Mouse (Mus musculus): ENCODE data around the gene Sash1.

The Sash1 gene

DNA sequence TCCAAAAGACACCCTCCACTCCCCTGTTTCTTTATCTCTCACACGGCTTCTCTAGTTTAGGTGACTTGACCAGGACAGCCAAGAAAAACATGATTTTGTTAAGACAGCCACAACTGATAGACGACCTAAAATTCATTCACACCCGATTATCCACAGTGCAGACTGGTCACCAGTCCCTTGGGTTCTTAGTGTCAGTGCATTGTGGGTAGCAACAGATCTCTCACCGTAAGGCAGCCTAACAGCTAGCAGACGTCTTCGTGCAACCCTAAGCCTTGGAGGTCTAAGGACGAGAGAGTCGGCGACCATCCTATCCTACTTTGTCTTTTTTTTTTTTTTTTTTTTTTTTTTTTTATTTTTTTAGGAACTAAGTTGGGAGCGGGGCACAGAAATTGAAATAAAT is 34.2 kb downstream of the Sash1 start:
- no peak for DNase-seq (ENCODE audit: low spot score)

- DNase-seq (ENCODE audit: low spot score) = no peak
These were observed 37.9 kb downstream of the Sash1 start for GRCm38 (mm10) chr10:8847974-8848373.

DNA sequence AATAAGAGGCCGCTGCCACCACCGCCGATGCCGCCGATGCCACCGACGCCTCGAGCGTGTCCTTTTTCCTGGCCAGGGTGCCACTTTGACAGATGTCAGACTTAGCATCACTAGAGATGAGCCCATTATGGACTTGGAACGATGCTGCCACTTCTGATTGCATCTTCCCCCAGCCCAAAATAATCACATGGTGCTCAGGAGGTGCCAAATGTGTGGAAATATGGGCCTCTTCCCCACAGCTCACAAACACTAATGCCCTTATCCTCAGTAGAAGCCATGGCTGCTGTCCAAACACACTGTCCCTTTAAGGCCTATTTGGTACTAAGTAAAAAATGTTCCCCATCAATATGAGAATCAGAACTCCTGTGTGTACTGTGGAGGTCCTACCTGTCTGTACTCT is 39.6 kb downstream of the Sash1 start:
- DNase-seq (ENCODE audit: low spot score) = no peak

GRCm38 (mm10) chr10:8845230-8845770 is 40.6 kb downstream of the Sash1 start:
- DNase-seq (ENCODE audit: low spot score) = no peak

DNA sequence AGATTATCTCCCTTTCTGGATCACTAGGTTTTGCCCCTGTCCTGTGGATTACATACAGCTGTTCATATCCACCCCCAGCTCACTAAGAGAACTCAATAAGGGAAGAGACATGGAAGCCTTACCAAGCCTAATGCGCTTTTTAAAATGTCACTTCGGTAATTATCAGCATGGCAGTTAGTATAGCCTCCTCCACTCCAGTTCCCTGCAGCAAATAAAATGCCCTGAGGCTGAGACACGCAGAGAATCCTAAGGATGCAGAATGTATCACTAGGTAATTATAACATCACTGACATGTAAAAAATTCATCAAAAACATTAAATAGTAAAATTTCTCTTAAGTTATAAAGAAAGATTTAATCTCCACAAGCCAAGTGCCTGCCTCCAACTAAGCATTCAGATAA is 45.9 kb downstream of the Sash1 start:
- DNase-seq (ENCODE audit: low spot score) = no peak

- DNase-seq (ENCODE audit: low spot score) = no peak
These were observed 51.9 kb downstream of the Sash1 start for GRCm38 (mm10) chr10:8833816-8834464.

DNA sequence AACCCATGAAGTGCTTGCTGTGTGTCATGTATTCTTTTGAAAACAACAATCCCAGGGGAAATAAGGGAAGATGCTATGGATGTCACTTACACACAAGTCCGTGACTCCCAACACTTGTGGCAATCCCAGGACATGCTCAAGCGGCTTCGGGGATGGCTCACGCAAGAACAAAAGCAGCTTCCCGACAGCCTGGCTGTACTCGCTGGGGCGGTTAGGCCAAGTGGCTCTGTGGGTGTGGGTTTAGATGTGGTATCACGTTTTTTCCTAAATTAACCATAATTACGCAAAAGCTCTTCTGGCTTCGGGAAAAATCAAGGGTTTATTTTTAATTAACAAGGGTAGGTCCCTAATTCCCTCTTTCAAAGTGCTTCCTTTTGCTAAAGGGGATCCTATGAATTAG is 59.6 kb downstream of the Sash1 start:
- no peak for DNase-seq (ENCODE audit: low spot score)

DNA sequence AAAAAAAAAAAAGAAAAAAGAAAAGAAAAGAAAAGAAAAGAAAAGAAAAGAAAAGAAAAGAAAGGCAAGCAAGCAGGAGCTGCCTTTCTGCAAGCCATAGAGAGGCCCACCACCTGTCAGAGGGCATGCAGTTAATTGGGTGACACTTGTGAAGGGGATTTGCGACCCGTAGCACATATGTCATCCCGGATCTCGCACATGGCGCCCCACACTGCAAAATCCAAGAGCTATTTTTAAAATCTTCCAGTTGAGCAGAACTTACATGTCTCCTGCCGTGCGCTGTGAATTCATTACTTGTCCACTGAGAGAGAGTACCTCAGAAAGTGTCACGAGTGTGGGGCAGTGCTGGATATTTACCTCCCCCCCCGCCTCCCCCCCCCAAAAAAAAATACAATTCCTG is 60.0 kb downstream of the Sash1 start:
- no peak for DNase-seq (ENCODE audit: low spot score)

DNA sequence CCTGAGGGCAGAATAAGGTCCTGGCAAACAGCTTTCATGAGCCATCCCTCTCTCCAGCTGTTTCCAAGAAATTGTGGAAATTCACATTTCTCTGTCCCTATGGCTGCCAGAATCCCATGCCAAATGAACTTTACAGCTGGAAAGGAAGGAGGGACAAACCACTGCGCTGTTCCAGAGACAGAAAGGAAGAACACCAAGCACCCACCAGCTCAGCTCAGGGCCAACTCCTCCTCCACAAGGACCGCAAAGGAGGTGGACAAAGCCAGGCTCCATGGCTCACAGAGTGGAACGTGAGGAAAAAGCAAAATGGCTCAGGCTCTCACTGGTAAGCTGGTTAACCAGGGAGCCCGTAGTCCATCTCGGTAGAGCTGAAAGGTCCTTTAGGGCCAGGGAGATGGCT is 67.8 kb downstream of the Sash1 start:
- DNase-seq (ENCODE audit: low spot score) = no peak

GRCm38 (mm10) chr10:8813984-8814578 is 71.8 kb downstream of the Sash1 start:
- DNase-seq (ENCODE audit: low spot score) = no peak

DNA sequence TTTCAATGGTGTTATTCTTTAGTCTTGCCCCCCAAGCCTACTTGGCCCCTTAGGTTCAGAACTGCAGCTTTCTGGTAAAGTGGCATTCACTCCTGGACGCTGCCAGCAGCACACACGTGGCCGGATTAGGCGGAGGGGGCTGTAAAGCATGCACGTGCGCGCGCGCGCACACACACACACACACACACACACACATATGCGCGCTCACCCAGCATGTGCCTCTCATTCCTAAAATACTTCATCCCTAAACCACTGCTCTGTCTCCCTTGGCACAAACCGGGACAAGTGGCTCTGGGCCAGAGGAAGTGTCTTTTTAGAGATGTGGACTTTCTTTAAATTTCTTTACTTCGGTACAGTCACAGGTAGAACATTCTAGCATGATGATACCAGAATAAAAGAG is 72.6 kb downstream of the Sash1 start:
- no peak for DNase-seq (ENCODE audit: low spot score)

DNA sequence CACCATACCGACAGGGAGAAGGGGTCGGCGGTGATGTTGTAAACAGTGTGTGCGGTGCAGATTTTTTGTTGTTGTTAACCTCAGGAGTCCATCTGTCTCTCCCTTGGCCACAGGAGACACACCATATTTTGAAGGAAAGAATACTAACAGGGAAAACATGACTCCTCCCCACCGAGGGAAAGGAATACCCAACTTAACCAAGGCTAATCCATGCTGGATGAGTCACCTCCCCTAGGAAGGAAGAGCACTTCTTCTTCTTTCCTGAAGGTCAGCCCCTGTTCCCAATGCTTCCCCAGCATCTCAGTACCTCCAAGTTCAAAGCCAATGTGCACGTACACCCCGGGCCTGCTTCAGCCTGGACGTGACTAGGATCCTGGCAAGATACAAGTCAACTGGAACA is 73.1 kb downstream of the Sash1 start:
- no peak for DNase-seq (ENCODE audit: low spot score)

GRCm38 (mm10) chr10:8811261-8812039 is 74.4 kb downstream of the Sash1 start:
- no peak for DNase-seq (ENCODE audit: low spot score)

DNA sequence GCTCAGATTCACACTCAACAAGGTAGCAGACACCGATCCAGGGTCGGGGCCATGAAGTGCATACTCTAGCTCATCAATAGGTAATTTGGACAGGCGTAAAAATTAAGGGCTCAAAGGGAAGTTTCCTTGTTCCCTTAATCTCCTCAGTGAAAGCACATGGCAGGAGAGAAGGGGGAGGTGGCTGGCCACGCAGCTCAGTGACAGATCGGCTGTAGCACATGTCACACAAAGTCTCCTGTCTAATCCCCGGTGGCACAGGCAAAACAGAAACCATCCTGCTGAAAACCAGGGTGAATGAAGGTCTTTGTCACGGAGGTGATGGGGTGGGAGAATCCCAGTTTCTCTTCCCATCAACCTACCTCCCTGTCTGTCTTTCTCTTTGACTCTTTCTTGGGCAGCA is 75.4 kb downstream of the Sash1 start:
- DNase-seq (ENCODE audit: low spot score) = no peak

- no peak for DNase-seq (ENCODE audit: low spot score)
These were observed 77.5 kb downstream of the Sash1 start for GRCm38 (mm10) chr10:8808383-8808782.

DNA sequence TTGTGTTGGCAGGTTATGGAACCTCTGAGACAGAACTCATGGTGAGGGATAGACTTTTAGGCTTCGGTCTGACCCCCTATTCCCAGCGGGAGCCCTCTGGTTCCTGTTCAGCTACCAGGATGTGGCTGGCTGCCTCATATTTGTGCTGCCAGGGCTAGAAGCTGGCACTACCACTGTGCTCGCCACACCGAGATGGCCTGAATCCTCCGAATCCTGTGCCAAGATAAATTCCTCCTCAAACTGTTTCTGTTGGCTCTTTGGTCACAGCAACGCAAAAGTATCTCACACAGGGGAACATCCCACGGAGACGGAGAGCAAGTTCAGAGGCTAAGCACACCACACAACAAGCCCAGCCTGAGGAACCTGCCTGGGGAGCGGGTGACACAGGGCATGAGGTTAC is 78.3 kb downstream of the Sash1 start:
- no peak for DNase-seq (ENCODE audit: low spot score)

DNA sequence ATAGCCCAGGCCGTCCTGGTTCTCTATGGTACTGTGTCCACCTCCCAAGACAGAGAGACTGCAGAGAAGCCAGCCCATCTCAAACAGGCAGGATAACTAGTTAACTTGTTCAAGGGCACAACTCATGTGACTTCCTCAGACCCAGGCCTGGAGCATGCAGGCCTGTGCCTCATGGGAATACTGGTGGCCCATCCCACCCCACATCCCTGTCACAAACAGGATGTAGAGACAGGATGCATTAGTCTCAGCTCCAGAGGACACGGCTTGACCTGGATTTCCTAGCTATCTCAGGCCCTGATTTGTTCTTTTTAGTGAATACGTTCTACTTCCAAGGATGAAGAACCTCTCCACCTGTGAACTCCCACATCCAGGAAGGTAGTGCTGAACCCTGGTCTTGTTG is 80.5 kb downstream of the Sash1 start:
- DNase-seq (ENCODE audit: low spot score) = no peak

DNA sequence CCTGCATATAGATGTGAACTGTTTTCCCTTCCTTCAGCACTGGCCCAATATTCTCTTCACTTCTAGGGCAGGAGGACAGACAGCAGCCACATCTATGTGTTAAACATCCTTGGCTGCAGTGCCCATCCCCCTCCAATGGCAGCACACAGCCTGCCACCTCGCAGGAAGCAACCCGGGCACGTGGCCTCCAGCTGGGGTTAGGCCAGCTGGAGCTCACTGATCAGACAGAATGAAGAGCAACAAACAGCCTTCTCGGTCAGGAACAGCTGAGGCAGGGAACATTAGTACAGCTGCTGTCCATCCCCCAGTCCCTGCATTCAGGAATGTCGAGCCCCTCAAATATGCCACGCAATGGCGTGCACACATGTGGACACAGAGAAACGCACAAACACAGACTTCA is 81.6 kb downstream of the Sash1 start:
- DNase-seq (ENCODE audit: low spot score) = no peak

DNA sequence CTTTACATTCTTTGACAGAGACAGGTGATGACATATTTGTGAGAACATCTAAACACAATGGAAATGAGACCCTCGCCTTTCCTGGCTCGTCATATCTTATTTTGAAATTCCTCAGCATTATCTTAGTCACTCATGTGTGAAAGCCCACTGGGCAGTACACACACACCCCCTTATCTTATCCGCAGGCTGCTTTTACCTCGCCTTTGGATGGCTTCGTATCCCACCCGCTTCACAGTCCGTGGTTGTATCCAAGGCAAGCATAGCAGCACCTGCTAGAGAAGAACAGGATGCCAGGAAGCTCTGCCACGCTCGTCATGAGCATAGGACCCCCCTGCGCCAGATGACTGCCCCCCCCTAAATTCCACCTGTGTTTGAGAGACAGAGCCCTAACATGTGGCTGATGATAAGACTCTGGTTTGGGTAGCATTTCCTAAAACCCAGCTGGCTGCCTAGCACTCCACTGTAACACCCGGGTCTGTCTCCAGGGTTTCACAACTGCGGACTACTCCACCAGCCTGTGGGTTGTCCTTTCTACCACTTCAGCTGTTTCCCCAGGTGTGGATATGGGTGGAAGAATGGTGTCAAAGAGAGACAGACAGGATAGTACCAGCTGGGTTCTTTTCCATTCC is 84.0 kb downstream of the Sash1 start:
- no peak for DNase-seq (ENCODE audit: low spot score)

- no peak for DNase-seq (ENCODE audit: low spot score)
These were observed 84.7 kb downstream of the Sash1 start for GRCm38 (mm10) chr10:8801139-8801613.

DNA sequence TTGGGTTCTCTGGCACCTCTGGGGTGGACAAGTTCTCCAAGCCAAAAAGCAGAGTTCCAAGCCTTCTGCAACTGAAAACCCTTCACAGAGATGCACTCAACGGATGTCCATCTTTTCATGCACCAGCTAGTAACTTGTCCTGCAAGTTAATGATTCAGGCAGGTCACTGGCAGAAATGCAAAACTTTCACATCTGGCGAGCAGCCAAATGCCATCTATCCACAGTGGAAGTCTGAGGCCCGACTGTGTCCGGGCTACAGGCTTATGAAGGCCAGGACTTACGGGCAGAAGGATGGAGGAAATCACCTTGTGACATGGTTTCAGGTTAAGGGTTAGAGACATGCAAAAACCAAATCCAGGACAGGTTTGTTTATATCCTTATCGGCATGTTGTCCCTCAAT is 88.0 kb downstream of the Sash1 start:
- DNase-seq (ENCODE audit: low spot score) = no peak

DNA sequence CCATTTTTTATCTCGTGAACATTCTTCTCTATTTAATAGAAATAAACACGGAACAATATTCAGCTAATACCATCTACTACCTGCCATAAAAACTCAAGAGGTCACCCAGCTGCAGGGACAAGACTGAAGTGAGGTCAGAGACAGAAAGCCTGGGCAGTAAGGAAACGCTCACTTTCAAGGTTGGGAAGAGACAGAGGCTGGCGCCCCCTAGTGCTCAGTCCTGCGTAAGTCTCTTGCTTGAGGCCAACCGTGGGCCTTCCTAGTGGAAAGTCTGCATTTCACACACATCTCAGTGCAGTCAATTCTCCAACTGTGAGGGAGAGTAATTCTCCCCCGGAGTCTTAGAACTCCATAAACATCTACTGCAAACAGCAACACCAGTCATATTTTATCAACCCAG is 90.5 kb downstream of the Sash1 start:
- peak; percentile 68 for DNase-seq (ENCODE audit: low spot score)

DNA sequence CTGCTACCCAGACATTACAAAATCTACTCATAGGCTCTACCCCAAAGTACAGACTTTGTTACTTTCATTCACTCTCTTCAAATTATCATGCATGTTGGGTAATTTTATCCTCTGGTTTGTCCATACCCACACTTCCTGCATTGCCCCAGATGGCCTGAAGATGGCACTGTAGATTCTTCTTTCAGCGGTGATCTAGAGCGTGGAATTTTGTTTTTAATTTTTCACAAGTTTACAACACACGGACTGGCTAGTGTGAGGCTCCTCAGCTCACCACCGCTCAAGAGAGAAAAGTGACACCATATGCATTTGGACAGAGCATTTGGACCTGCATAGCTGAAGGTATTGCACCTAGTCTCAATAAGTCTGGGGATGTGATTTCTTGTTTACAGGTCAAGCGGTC is 93.5 kb downstream of the Sash1 start:
- DNase-seq (ENCODE audit: low spot score) = peak; percentile 60
